Mouse (Mus musculus) liver, adult 2 months (tissue): Measurements from ENCODE around the gene Ctxn1. TPM values are rescaled to one million over a fixed set of nuclear protein-coding genes. Genes with fewer than 3 reads are reported as not detected.

Experiments used
- DNase-seq: peaks from one replicate; pipeline ENCODE4 v3.0.0-alpha.2; 2011; ENCODE audit warnings: low read depth, low spot score; ENCODE audit errors: extremely low read depth
- H3K27ac ChIP-seq: fragments of 200-500 bp; replicated peaks from 2 replicates; pipeline ENCODE4 v1.5.1; 2012; ENCODE audit warnings: low read depth, mild to moderate bottlenecking, control low read depth, inconsistent platforms, low read length; ENCODE audit not compliant: insufficient read depth
- H3K27me3 ChIP-seq: fragments of 200-500 bp; 2 replicates; pipeline ENCODE4 v1.6.1; 2012; ENCODE audit warnings: mild to moderate bottlenecking, moderate library complexity, low read length, inconsistent platforms; ENCODE audit not compliant: control insufficient read depth, insufficient read depth
- H3K36me3 ChIP-seq: fragments of 200-500 bp; 2 replicates; pipeline ENCODE4 v1.6.1; 2012; ENCODE audit warnings: low read length, inconsistent platforms; ENCODE audit not compliant: control insufficient read depth, insufficient read depth
- H3K4me1 ChIP-seq: fragments of 200-500 bp; 2 replicates; pipeline ENCODE4 v1.6.1; 2011; ENCODE audit warnings: low read length; ENCODE audit not compliant: control insufficient read depth, insufficient read depth
- H3K4me3 ChIP-seq: fragments of 200-500 bp; 2 replicates; pipeline ENCODE4 v1.5.1; 2011; ENCODE audit warnings: low read depth, mild to moderate bottlenecking, control low read depth, low read length, moderate library complexity; ENCODE audit not compliant: insufficient read depth
- H3K79me2 ChIP-seq: fragments of 200-500 bp; 2 replicates; pipeline ENCODE4 v1.6.1; 2012; ENCODE audit warnings: inconsistent platforms, mild to moderate bottlenecking, low read length, moderate library complexity; ENCODE audit not compliant: control insufficient read depth, insufficient read depth
- H3K9ac ChIP-seq: fragments of 200-500 bp; 2 replicates; pipeline ENCODE4 v1.6.1; 2012; ENCODE audit warnings: low read depth, mild to moderate bottlenecking, control low read depth, inconsistent platforms, low read length
- CTCF ChIP-seq: fragments of 200-500 bp; IDR thresholded peaks from 2 replicates; pipeline ENCODE4 v1.5.1; 2011; ENCODE audit warnings: low read depth, low read length, control low read depth
- POLR2A ChIP-seq: fragments of 200-500 bp; IDR thresholded peaks from 2 replicates; pipeline ENCODE4 v1.6.1; 2011; ENCODE audit warnings: low read length, control low read depth; ENCODE audit not compliant: insufficient read depth; ENCODE audit errors: extremely low read depth
- WGBS: fragments of 180-500 bp; shearing (Covaris S2); methylation state at CpG from one replicate; pipeline ENCODE4 v1.1.7; 2018; 5-methylcytosine and 5-hydroxymethylcytosine counted together
- polyA plus RNA-seq: library from polyadenylated mRNA; depleted of rRNA; stranded (reverse); fragments of >200 nt; gene quantifications from 2 replicates; pipeline ENCODE4 v1.2.3, GENCODE M21; 2012
- total RNA-seq: library from RNA; depleted of rRNA; stranded (reverse); fragments of >200 nt; gene quantifications from 2 replicates; pipeline ENCODE4 v1.2.3, GENCODE M21; 2014

Gene Ctxn1
- total and polyA plus RNA-seq, 2 experiments: 0.28 to 2.0 TPM

GRCm38 (mm10) chr8:4275275-4276110 lies 16.4 kb upstream of the Ctxn1 start, which contains the start of gene Timm44:
Gene Timm44, minus strand, starts transcription at chr8:4275913.
- H3K9ac ChIP-seq: peak within 1 kb of the TSS; percentile 70
- peak within 1 kb of the TSS; percentile 78 for H3K27ac ChIP-seq
- H3K27me3 ChIP-seq: no peaks in the 10 kb centered on the region
- under 1% methylated on average over 39 of the region's 39 CpGs for WGBS
- peaks cover 3% of the 10 kb centered on the region; the same call in 1 of the 2 replicates for H3K79me2 ChIP-seq
- peaks cover 4% of the 10 kb centered on the region; the same call in 1 of the 2 replicates for H3K4me1 ChIP-seq
- peak; percentile 88 for DNase-seq
- H3K4me3 ChIP-seq: peak within 1 kb of the TSS; percentile 56
- H3K36me3 ChIP-seq: peaks cover 16% of the 10 kb centered on the region
- TF ChIP-seq CTCF (no peak), POLR2A (peak; percentile 46; the same call in 1 of the 2 replicates)

- TF ChIP-seq CTCF: no peak
- TF ChIP-seq POLR2A: no peak
- 66% methylated on average over 6 of the region's 6 CpGs for WGBS
- Histone ChIP-seq H3K4me1 (peaks cover 1% of the 10 kb centered on the region; the same call in 1 of the 2 replicates), H3K27ac (no peak overlapping the region), H3K9ac (no peak overlapping the region), H3K79me2 (peaks cover under 1% of the 10 kb centered on the region; the same call in 1 of the 2 replicates), H3K27me3 (no peaks in the 10 kb centered on the region), H3K4me3 (no peak overlapping the region), H3K36me3 (peaks cover 48% of the 10 kb centered on the region)
- no peak for DNase-seq
Observed at GRCm38 (mm10) chr8:4269609-4270008, 10.5 kb upstream of the Ctxn1 start.

- DNase-seq: no peak
- Histone ChIP-seq H3K79me2 (no peaks in the 10 kb centered on the region), H3K9ac (no peak overlapping the region), H3K27ac (no peak overlapping the region), H3K36me3 (peaks cover 40% of the 10 kb centered on the region), H3K4me1 (no peaks in the 10 kb centered on the region), H3K27me3 (no peaks in the 10 kb centered on the region), H3K4me3 (no peak overlapping the region)
- 89% methylated on average over 15 of the region's 15 CpGs for WGBS
- TF ChIP-seq POLR2A (no peak), CTCF (peak; percentile 59)
Observed at GRCm38 (mm10) chr8:4267627-4268026, 8.6 kb upstream of the Ctxn1 start.

GRCm38 (mm10) chr8:4265160-4265914 lies 6.3 kb upstream of the Ctxn1 start:
- Histone ChIP-seq H3K27ac (no peak overlapping the region), H3K27me3 (no peaks in the 10 kb centered on the region), H3K4me3 (no peak overlapping the region), H3K9ac (no peak overlapping the region), H3K36me3 (peaks cover 37% of the 10 kb centered on the region), H3K4me1 (no peaks in the 10 kb centered on the region), H3K79me2 (no peaks in the 10 kb centered on the region)
- WGBS: 92% methylated on average over 15 of the region's 15 CpGs
- TF ChIP-seq CTCF: no peak
- no peak for TF ChIP-seq POLR2A
- no peak for DNase-seq

GRCm38 (mm10) chr8:4263105-4263791 lies 4.2 kb upstream of the Ctxn1 start:
- Histone ChIP-seq H3K36me3 (peaks cover 20% of the 10 kb centered on the region), H3K27me3 (no peaks in the 10 kb centered on the region), H3K27ac (no peak overlapping the region), H3K4me1 (0 out of 2 replicates have a peak, but pooled peaks cover 3% of the 10 kb centered on the region), H3K4me3 (no peak overlapping the region), H3K79me2 (no peaks in the 10 kb centered on the region), H3K9ac (no peak overlapping the region)
- no peak for TF ChIP-seq CTCF
- no peak for TF ChIP-seq POLR2A
- no peak for DNase-seq
- 77% methylated on average over 8 of the region's 8 CpGs for WGBS
